Mouse (Mus musculus) 3134 (cell line): ENCODE data around the gene Hivep3.

Experiments used
- DNase-seq: peaks from one replicate; pipeline ENCODE4 v3.0.0-alpha.2; 2011; ENCODE audit warnings: low spot score; ENCODE audit not compliant: insufficient read length; ENCODE audit errors: extremely low read depth

Gene Hivep3

DNA sequence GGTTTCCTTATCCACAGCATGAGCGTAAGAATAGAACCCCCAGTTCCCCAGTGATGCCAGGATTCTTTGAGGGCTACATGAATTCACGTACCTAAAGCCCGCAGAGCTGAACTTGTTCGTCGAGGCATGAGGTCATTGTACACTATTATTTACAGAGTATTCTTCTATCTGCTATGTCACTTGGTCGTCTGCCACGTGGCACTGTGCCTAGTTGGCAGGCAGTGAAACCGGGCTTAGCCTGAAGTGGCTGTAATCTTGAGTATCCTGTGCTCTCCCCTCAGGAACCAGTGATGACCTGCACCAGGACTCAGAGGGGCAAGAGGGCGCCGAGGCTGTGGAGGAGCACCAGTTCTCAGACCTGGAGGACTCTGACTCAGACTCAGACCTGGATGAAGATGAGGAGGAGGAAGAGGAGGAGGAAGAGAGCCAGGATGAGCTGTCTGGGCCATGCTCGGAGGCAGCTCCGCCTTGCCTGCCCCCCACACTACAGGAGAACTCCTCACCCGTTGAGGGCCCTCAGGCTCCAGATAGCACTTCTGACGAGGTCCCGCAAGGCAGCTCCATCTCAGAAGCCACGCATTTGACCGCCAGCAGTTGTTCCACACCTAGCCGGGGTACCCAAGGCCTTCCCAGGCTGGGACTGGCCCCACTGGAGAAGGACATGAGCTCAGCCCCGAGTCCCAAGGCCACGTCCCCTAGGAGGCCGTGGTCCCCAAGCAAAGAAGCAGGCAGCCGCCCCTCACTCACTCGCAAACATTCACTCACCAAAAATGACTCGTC is 398.0 kb downstream of the Hivep3 start:
- no peak for DNase-seq

DNA sequence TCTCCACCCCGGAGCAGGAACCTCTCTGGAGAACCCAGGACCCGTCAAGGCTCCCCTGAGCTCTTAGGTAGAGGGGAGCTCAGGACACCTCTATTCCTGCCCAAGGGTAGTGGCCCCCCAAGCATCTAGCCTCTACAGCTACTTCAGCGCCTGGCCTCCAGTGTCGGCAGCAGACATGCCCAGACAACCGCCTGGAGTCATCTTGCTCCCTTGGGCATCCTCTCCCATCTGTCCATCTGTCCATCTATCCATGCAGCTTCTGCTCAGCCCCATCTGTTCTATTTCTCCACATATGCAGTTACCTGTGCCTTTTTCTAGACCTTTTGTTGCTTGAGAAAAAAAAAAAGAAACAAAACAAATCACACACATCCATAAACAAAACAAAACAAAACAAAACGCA is 400.6 kb downstream of the Hivep3 start:
- no peak for DNase-seq

DNA sequence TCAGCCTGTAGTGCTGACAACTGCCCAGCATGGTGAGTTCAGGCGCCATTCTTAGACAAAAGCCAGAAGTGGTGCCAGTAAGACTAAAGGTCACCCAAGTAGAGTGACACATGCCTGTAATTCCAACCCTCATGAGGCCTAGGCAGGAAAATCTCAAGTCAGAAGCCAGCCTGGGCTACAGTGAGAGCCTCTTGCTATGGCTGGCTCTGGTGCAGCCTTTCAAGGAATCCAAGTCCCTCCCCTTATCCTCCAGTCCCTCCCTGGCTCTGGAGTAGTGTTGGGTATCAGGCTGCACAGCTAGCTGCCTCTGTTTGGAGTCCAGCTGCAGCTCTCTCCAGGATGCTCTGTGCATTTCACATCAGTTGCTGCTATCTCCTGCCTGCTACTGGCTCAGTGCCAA is 408.2 kb downstream of the Hivep3 start:
- DNase-seq = no peak

- DNase-seq = peak; percentile 71
Observed at GRCm38 (mm10) chr4:120142905-120143304, 409.3 kb downstream of the Hivep3 start.

DNA sequence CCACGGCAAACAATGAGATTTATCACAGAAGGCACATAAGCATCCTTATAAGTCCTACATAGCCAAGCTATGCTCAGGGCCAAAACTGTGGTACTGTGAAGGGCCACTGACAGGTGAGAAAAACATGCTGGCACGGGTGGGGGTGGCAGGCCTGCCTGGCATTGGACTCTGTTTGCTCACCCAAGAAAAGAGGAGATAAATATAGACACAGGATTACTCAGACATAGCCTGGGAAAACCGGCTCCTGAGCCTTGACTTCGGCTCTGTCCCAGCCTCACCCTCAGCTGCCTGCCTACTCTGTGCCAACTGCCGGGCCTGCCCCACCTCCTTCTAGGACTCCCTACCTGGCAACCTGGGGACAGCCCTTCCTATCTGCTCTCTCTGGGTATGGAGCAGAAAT is 410.8 kb downstream of the Hivep3 start:
- no peak for DNase-seq

DNA sequence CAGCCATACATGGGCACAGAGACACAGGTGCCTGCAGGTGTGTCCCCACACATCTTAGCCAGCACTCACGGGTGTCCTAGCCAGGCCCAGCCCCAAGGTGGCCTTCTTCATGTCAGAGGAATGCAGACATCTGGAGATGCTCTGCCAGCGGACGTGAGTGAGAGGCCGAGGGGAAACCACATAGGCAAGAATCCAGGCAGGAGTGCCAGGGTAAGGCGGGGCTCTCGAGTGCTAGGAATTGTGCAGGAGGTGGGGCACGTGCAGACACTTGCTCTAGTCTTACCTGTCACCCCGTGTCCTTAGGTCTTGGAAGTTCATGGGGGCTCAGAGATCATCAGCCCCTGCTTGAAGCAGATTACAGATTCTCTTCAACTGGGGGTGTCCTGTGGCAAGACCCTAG is 412.3 kb downstream of the Hivep3 start:
- DNase-seq = peak; percentile 58

GRCm38 (mm10) chr4:120148291-120149141 is 414.9 kb downstream of the Hivep3 start:
- DNase-seq = peak; percentile 97

DNA sequence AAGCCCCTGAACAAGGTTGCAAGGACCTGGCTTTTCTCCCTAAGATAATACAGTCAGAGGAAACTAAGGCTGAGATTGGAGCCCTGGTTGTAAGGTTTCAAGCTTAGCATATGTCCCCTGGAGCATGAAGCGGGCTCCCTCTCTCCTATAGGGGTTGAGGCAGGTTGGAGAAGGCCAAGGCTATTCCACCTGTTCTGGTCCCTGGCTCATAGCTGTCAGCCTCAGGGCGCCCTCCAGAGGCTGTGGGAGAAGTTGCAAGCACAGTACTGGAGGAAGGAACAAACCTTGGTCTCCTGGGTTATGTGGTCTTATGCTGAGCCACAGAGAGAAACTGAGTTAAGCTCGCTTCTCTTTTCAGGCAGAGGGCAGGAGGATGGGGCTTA is 415.5 kb downstream of the Hivep3 start:
- DNase-seq = no peak

- DNase-seq = no peak
Observed at GRCm38 (mm10) chr4:120150345-120150920, 416.8 kb downstream of the Hivep3 start.

DNA sequence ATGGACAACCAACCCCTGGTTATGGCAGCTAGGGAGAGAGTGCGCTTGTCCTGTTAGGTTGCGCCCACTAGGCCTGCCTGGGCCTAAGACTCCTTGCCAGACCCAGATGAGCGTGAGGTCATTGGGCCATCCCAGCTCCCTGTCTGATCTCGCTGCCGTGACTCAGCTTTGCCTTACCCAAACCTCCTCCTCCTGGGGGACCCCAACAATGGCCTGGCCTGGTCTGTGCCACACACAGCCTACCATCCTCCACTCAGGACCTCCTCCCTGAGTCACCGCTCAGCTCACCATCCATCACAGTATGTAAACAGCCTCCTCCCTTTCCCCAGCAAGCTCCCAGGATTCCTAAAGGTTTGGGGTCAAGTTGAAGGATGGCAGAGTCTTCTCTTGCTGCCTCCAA is 418.3 kb downstream of the Hivep3 start:
- DNase-seq = no peak

DNA sequence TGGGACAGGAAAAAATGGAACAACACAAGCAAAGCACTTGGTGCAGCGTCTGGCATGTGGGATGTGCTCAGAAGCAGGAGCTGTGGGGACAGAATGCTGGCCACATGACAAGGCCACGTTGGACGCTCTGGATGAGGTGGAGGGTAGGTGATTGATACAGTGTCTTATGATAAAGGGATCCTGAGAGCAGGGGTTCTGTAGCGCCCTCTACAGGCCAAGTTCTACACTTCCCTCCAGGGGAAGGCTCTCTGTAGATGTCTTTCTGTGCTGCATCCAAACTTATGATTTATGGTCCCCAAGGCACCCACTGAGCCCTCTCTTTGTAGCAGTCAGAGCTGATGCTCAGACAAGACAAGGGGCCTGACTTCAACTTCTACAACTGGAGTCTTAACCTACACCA is 419.1 kb downstream of the Hivep3 start:
- no peak for DNase-seq

- DNase-seq = no peak
Observed at GRCm38 (mm10) chr4:120153736-120154135, 420.2 kb downstream of the Hivep3 start.

- no peak for DNase-seq
Observed at GRCm38 (mm10) chr4:120158714-120159310, 425.2 kb downstream of the Hivep3 start.

GRCm38 (mm10) chr4:120161166-120161949 is 427.8 kb downstream of the Hivep3 start, which contains the start of gene Edn2:
TSS of gene Edn2 (plus strand) at chr4:120161206.
- no peak for DNase-seq

DNA sequence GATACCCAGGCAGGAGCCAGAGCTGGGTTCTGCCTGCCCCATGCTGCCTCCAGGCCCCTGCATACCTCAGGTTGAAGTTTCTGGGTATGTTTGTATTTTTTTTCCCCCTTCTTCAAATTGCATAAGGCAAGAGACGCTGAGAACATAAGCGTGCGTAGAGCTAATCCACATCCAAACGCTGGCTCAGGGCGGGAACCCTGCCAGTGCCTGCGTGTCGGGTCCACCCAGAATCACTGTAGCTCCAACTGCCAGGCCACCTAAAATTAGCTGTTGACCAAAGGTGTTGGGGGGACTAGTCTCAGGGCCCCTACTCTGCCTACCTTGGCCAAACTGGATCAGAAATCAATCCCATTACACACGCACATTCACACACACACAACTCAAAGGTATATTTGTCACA is 429.0 kb downstream of the Hivep3 start:
- DNase-seq = no peak

- DNase-seq = peak; percentile 34
Observed at GRCm38 (mm10) chr4:120163242-120163641, 429.7 kb downstream of the Hivep3 start.

- DNase-seq = no peak
Observed at GRCm38 (mm10) chr4:120164316-120164715, 430.7 kb downstream of the Hivep3 start.

DNA sequence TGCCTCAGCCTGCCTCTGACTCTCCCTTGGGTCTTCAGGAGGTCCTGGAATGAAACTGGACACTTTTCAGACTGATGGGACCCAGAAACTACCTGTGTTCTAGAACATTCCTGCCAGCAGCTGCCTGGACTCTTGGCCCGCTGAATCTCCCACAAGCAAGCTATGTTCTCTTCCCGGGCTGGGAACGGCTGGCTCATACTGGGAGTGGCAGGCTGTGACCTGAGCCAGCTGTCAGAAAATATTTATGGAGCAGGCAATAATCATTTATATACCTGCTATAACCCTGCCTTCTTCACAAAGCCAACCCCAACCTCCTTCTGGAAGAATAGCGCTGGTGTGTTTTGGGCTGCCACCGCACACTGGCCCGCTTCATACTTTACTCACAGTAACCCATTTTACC is 434.2 kb downstream of the Hivep3 start:
- no peak for DNase-seq

DNA sequence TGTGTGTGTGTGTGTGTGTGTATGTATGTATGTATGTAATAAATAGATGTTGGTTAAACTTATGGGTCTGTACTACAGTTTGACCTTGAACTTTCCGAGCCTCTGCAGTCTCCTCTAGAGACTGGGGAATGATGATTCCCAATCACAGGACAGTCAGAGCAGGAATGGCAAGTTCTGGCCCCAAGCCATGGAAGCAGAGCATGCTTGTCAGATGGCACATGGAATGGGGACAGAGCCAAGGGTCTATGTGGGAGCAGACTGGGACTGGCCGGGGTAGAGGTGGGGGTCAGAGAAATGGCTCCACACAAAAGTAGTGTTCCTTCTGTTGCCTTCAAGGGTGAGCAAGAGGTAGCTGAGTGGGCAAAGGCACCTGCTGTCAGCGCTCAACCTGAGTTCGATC is 434.8 kb downstream of the Hivep3 start:
- no peak for DNase-seq

DNA sequence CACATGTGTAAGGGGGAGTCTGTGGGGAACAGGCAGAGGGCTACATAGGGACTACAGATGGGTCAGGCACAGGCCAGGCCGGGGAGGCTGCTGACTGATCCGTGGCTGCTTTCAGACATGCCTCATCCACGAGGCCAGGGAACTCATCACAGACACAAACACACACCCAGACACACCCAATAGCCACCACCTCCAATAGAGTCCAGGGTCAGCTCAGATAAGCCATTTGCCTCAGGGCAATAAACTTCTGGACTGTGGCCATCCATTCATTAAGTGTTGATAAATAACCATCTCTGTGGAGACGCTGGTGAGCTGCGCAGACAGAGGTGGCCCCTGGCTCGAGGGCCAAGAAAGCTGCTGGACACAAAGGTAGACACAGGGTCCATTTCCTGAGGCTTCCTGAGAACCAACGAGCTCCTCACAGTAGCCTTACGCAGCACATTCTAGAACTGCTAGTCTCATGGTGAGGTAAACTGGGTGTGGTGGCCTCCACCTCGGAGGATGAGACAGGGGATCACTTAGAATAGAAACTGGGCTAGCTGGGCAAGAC is 436.9 kb downstream of the Hivep3 start:
- DNase-seq = no peak
